ENCODE assay signal across 8 mouse cellular contexts in genomic region chr3:148987591-148988292, GRCm38 (mm10). TPM values are rescaled to one million over a fixed set of nuclear protein-coding genes. Genes with fewer than 3 reads are reported as not detected.
DNase-seq lines count a peak whose midpoint lies in the region; ATAC-seq and TF ChIP-seq lines count a peak whose summit lies in the region.

No protein-coding gene starts in this region.

- WGBS in embryonic facial prominence, embryonic 13.5 days, result under 1% methylated on average over 45 of the region's 45 CpGs
- under 1% methylated on average over 45 of the region's 45 CpGs for WGBS in heart, adult 2 months
- WGBS in kidney, adult 2 months, result under 1% methylated on average over 45 of the region's 45 CpGs
- under 1% methylated on average over 45 of the region's 45 CpGs for WGBS in liver, adult 2 months
- WGBS in midbrain, embryonic 16.5 days, result under 1% methylated on average over 42 of the region's 45 CpGs

- H3K9me3 ChIP-seq in embryonic facial prominence, embryonic 13.5 days, result no peaks in the 10 kb centered on the region
- H3K9me3 ChIP-seq in midbrain, embryonic 16.5 days (replicated peaks; ENCODE audit: control insufficient read depth, low read length, poor library complexity, severe bottlenecking), result no peaks in the 10 kb centered on the region

- H3K79me2 ChIP-seq in heart, adult 2 months (replicated peaks; ENCODE audit: control insufficient read depth, insufficient read depth, low read length), result no peaks in the 10 kb centered on the region; the same call in 1 of the 2 replicates
- H3K79me2 ChIP-seq in liver, adult 2 months (ENCODE audit: control insufficient read depth, insufficient read depth, low read length), result peaks cover 27% of the 10 kb centered on the region

- DNase-seq in CD4-positive, CD25-positive, alpha-beta regulatory T cell, adult 2 months (ENCODE audit: low read depth, low spot score), result peak; percentile 15
- peak; percentile 88 for DNase-seq in heart, adult 2 months
- DNase-seq in kidney, adult 2 months, result peak; percentile 88
- peak; percentile 50 for DNase-seq in liver, adult 2 months (ENCODE audit: extremely low read depth, low read depth, low spot score)
- peak; percentile 29 to 48 for DNase-seq in spleen, postnatal 36 days (ENCODE audit: low spot score in 2 of 2)

- H3K27ac ChIP-seq in embryonic facial prominence, embryonic 13.5 days, result peak overlapping the region; percentile 100
- H3K27ac ChIP-seq in heart, adult 2 months, result peak overlapping the region; percentile 99
- H3K27ac ChIP-seq in kidney, adult 2 months (ENCODE audit: insufficient read depth, low read depth, low read length), result peak overlapping the region; percentile 85
- H3K27ac ChIP-seq in liver, adult 2 months (replicated peaks; ENCODE audit: insufficient read depth, low read depth, low read length), result peak overlapping the region; percentile 86
- peak overlapping the region; percentile 98 for H3K27ac ChIP-seq in midbrain, embryonic 16.5 days (ENCODE audit: low read length)

- intact Hi-C loops in heart, adult 2 months (cut with DNase I), result loop anchor here (2.0 to 5.0 kb wide), 5 partner anchors 81 to 457 kb away; no protein-coding TSS in a partner anchor

- ATAC-seq in CD4-positive, CD25-positive, alpha-beta regulatory T cell, adult 4 months, result no peak
- ATAC-seq in embryonic facial prominence, embryonic 13.5 days (ENCODE audit: insufficient number of reproducible peaks, insufficient read depth, low FRiP score, low TSS enrichment, low read depth), result peak; percentile 65; the same call in 1 of the 2 replicates
- ATAC-seq in midbrain, embryonic 16.5 days, result peak; percentile 68

- H3K4me3 ChIP-seq in embryonic facial prominence, embryonic 13.5 days, result peak overlapping the region; percentile 94
- H3K4me3 ChIP-seq in heart, adult 2 months, result peak overlapping the region; percentile 96
- peak overlapping the region; percentile 80 for H3K4me3 ChIP-seq in kidney, adult 2 months (ENCODE audit: insufficient read depth, low read depth, low read length)
- H3K4me3 ChIP-seq in liver, adult 2 months (ENCODE audit: insufficient read depth, low read depth, low read length), result peak overlapping the region; percentile 64
- peak overlapping the region; percentile 90 for H3K4me3 ChIP-seq in midbrain, embryonic 16.5 days (ENCODE audit: low read depth, low read length)

- peaks cover 36% of the 10 kb centered on the region for H3K4me1 ChIP-seq in embryonic facial prominence, embryonic 13.5 days
- H3K4me1 ChIP-seq in heart, adult 2 months (ENCODE audit: control insufficient read depth, insufficient read depth, low read length), result peaks cover 7% of the 10 kb centered on the region; the same call in 1 of the 2 replicates
- peaks cover 14% of the 10 kb centered on the region for H3K4me1 ChIP-seq in kidney, adult 2 months (ENCODE audit: control insufficient read depth, insufficient read depth, low read length)
- peaks cover 18% of the 10 kb centered on the region for H3K4me1 ChIP-seq in liver, adult 2 months (ENCODE audit: control insufficient read depth, insufficient read depth, low read length)
- peaks cover 15% of the 10 kb centered on the region for H3K4me1 ChIP-seq in midbrain, embryonic 16.5 days (ENCODE audit: control insufficient read depth, insufficient read depth, low read length)

- peak; percentile 30; the same call in 1 of the 2 replicates for TF ChIP-seq EP300 in heart, adult 2 months (IDR thresholded peaks at IDR 0.05; ENCODE audit: insufficient read depth, low read depth, low read length)

- peak overlapping the region; percentile 75 for H3K4me2 ChIP-seq in embryonic facial prominence, embryonic 13.5 days
- H3K4me2 ChIP-seq in midbrain, embryonic 16.5 days (ENCODE audit: low read length), result peak overlapping the region; percentile 58

- peak; percentile 93 for TF ChIP-seq CTCF in heart, adult 2 months (IDR thresholded peaks at IDR 0.05)
- TF ChIP-seq CTCF in kidney, adult 2 months (conservative IDR thresholded peaks at IDR 0.05; ENCODE audit: insufficient read depth, insufficient read length, low read depth, low read length), result peak; percentile 67
- TF ChIP-seq CTCF in liver, adult 2 months (IDR thresholded peaks at IDR 0.05; ENCODE audit: low read depth, low read length), result peak; percentile 81

- peak overlapping the region; percentile 100 for H3K9ac ChIP-seq in embryonic facial prominence, embryonic 13.5 days
- H3K9ac ChIP-seq in heart, adult 2 months (ENCODE audit: low read depth, low read length), result peak overlapping the region; percentile 84
- H3K9ac ChIP-seq in liver, adult 2 months (ENCODE audit: low read depth, low read length), result peak overlapping the region; percentile 92
- H3K9ac ChIP-seq in midbrain, embryonic 16.5 days (ENCODE audit: low read depth, low read length), result peak overlapping the region; percentile 88

- peak; percentile 39; the same call in 1 of the 2 replicates for TF ChIP-seq POLR2A in heart, adult 2 months (IDR thresholded peaks at IDR 0.05; ENCODE audit: insufficient read depth, low read depth, low read length)
- no peak for TF ChIP-seq POLR2A in kidney, adult 2 months (IDR thresholded peaks at IDR 0.05; ENCODE audit: low read depth, low read length)
- TF ChIP-seq POLR2A in liver, adult 2 months (IDR thresholded peaks at IDR 0.05; ENCODE audit: extremely low read depth, insufficient read depth, low read length), result 0 out of 2 replicates have a peak, but pooled peaks have one; percentile 7

- no peaks in the 10 kb centered on the region for H3K27me3 ChIP-seq in embryonic facial prominence, embryonic 13.5 days
- no peaks in the 10 kb centered on the region for H3K27me3 ChIP-seq in heart, adult 2 months (ENCODE audit: control insufficient read depth, insufficient read depth, low read length)
- H3K27me3 ChIP-seq in kidney, adult 2 months (replicated peaks; ENCODE audit: control insufficient read depth, insufficient read depth, low read length), result no peaks in the 10 kb centered on the region
- no peaks in the 10 kb centered on the region for H3K27me3 ChIP-seq in liver, adult 2 months (ENCODE audit: control insufficient read depth, insufficient read depth, low read length)
- no peaks in the 10 kb centered on the region for H3K27me3 ChIP-seq in midbrain, embryonic 16.5 days (ENCODE audit: control insufficient read depth, insufficient read depth, low read depth, low read length)

- no peaks in the 10 kb centered on the region for H3K36me3 ChIP-seq in embryonic facial prominence, embryonic 13.5 days
- peaks cover 8% of the 10 kb centered on the region; the same call in 1 of the 2 replicates for H3K36me3 ChIP-seq in heart, adult 2 months (ENCODE audit: control insufficient read depth, insufficient read depth, low read length)
- H3K36me3 ChIP-seq in kidney, adult 2 months (ENCODE audit: control insufficient read depth, insufficient read depth, low read length), result no peaks in the 10 kb centered on the region
- H3K36me3 ChIP-seq in liver, adult 2 months (ENCODE audit: control insufficient read depth, insufficient read depth, low read length), result no peaks in the 10 kb centered on the region
- H3K36me3 ChIP-seq in midbrain, embryonic 16.5 days (ENCODE audit: control insufficient read depth, insufficient read depth, low read length), result no peaks in the 10 kb centered on the region

RNA-seq across cellular contexts. Expression of gene Adgrl2, which starts 2.6 kb away (rescaled TPM):
- polyA plus RNA-seq in CD4-positive, CD25-positive, alpha-beta regulatory T cell, adult 4 months (2017; shearing (Covaris generic)), result not detected
- polyA plus RNA-seq in embryonic facial prominence, embryonic 13.5 days (2015; fragmentation: Nextera tagmentation; extraction: Ambion mirVana), result 123 and 128 TPM in 2 replicates
- 10 to 100 TPM; 52.3 to 55.2 TPM for total RNA-seq in heart, adult 2 months (2021)
- 29.5 and 46.9 TPM in 2 replicates for polyA plus RNA-seq in heart, adult 2 months (2012; rRNA removed)
- polyA plus RNA-seq in kidney, adult 2 months (2012; rRNA removed), result 22.4 and 25.7 TPM in 2 replicates
- 27.9 and 34.6 TPM in 2 replicates for total RNA-seq in liver, adult 2 months (2014; rRNA removed)
- polyA plus RNA-seq in liver, adult 2 months (2012; rRNA removed), result 22.8 and 26.2 TPM in 2 replicates
- polyA plus RNA-seq in midbrain, embryonic 16.5 days (2015; fragmentation: Nextera tagmentation; extraction: Ambion mirVana), result 117 and 119 TPM in 2 replicates

Comparison
In these comparisons a context has a peak if more than half of its experiments do, and no peak if none do; other contexts are left out.
1. DNase-seq: peak in every context shown above with its lines; median percentile 88 in heart, adult 2 months; 88 in kidney, adult 2 months; 50 in liver, adult 2 months; 38 in spleen, postnatal 36 days; 15 in CD4-positive, CD25-positive, alpha-beta regulatory T cell, adult 2 months.
2. RNA of gene Adgrl2, which starts 2.6 kb away (polyA plus RNA-seq): 123 to 128 TPM in embryonic facial prominence, embryonic 13.5 days, 117 to 119 TPM in midbrain, embryonic 16.5 days, 29.5 to 46.9 TPM in heart, adult 2 months, 22.8 to 26.2 TPM in liver, adult 2 months and 22.4 to 25.7 TPM in kidney, adult 2 months; not detected in CD4-positive, CD25-positive, alpha-beta regulatory T cell, adult 4 months; every median in the first group is over 10 times any median in the second.
3. Peak in every context shown above with its lines, with median percentiles within 50 percentile points of each other: H3K27ac ChIP-seq, H3K4me3 ChIP-seq, H3K9ac ChIP-seq and CTCF ChIP-seq.